Mouse (Mus musculus) thymus, adult 2 months (tissue): ENCODE data around the gene Clec4a1. TPM values are rescaled to one million over a fixed set of nuclear protein-coding genes. Genes with fewer than 3 reads are reported as not detected.

Experiments
- DNase-seq: peaks from one replicate; pipeline ENCODE4 v3.0.0; 2021
- H3K27ac ChIP-seq: fragments of 200-500 bp; 2 replicates; pipeline ENCODE4 v1.5.1; 2012; ENCODE audit warnings: low read length, control low read depth; ENCODE audit not compliant: control insufficient read depth, insufficient read depth
- H3K27me3 ChIP-seq: fragments of 200-500 bp; 2 replicates; pipeline ENCODE4 v1.6.1; 2012; ENCODE audit warnings: mild to moderate bottlenecking, low read length, moderate library complexity, mixed read lengths; ENCODE audit not compliant: control insufficient read depth, insufficient read depth
- H3K36me3 ChIP-seq: fragments of 200-500 bp; 2 replicates; pipeline ENCODE4 v1.6.1; 2012; ENCODE audit warnings: mild to moderate bottlenecking, low read length, moderate library complexity; ENCODE audit not compliant: control insufficient read depth, insufficient read depth
- H3K4me1 ChIP-seq: fragments of 200-500 bp; replicated peaks from 2 replicates; pipeline ENCODE4 v1.6.1; 2012; ENCODE audit warnings: low read length; ENCODE audit not compliant: control insufficient read depth, insufficient read depth
- H3K4me3 ChIP-seq: fragments of 200-500 bp; 2 replicates; pipeline ENCODE4 v1.5.1; 2012; ENCODE audit warnings: mild to moderate bottlenecking, low read length, control low read depth, moderate library complexity; ENCODE audit not compliant: control insufficient read depth, insufficient read depth
- CTCF ChIP-seq: fragments of 200-500 bp; IDR thresholded peaks from 2 replicates; pipeline ENCODE4 v1.5.1; 2012; ENCODE audit warnings: mild to moderate bottlenecking, control low read depth, low read length, moderate library complexity, borderline replicate concordance; ENCODE audit not compliant: control insufficient read depth, poor library complexity, insufficient read depth; ENCODE audit errors: extremely low read depth
- POLR2A ChIP-seq: fragments of 200-500 bp; IDR thresholded peaks from 2 replicates; pipeline ENCODE4 v1.6.1; 2012; ENCODE audit warnings: mild to moderate bottlenecking, low read length, control low read depth, moderate library complexity; ENCODE audit not compliant: control insufficient read depth, poor library complexity, insufficient read depth; ENCODE audit errors: extremely low read depth
- WGBS: fragments of 180-500 bp; shearing (Covaris S2); methylation state at CpG from one replicate; pipeline ENCODE4 v1.1.7; 2018; 5-methylcytosine and 5-hydroxymethylcytosine counted together
- polyA plus RNA-seq: library from polyadenylated mRNA; depleted of rRNA; stranded (reverse); fragments of >200 nt; gene quantifications from 2 replicates; pipeline ENCODE4 v1.2.3, GENCODE M21; 2012; rRNA removed

The Clec4a1 gene
- polyA plus RNA-seq = 2.4 and 3.4 TPM in 2 replicates

GRCm38 (mm10) chr6:122921451-122921850, at the start of gene Clec4a1:
TSS of gene Clec4a1 (plus strand) at chr6:122921848.
- DNase-seq = no peak
- H3K4me3 ChIP-seq = no peak within 1 kb of the TSS
- H3K36me3 ChIP-seq = no peaks in the 10 kb centered on the region
- WGBS = 7% methylated on average over 4 of the region's 4 CpGs
- no peak within 1 kb of the TSS for H3K27ac ChIP-seq
- TF ChIP-seq CTCF (no peak), POLR2A (no peak)
- H3K4me1 ChIP-seq = no peaks in the 10 kb centered on the region
- H3K27me3 ChIP-seq = no peaks in the 10 kb centered on the region

- WGBS = 20% methylated on average over 5 of the region's 5 CpGs
- H3K36me3 ChIP-seq = no peaks in the 10 kb centered on the region
- H3K4me3 ChIP-seq = no peak overlapping the region
- no peaks in the 10 kb centered on the region for H3K4me1 ChIP-seq
- TF ChIP-seq POLR2A = no peak
- TF ChIP-seq CTCF = no peak
- H3K27ac ChIP-seq = no peak overlapping the region
- peak; percentile 9 for DNase-seq
- H3K27me3 ChIP-seq = no peaks in the 10 kb centered on the region
These were observed 48.8 kb upstream of the Clec4a1 start for GRCm38 (mm10) chr6:122872800-122873199.

GRCm38 (mm10) chr6:122873871-122874719, 47.6 kb upstream of the Clec4a1 start, which contains the start of gene Necap1:
TSS of gene Necap1 (plus strand) at chr6:122874474.
- 8% methylated on average over 43 of the region's 43 CpGs for WGBS
- Histone ChIP-seq H3K27me3 (no peaks in the 10 kb centered on the region), H3K27ac (no peak within 1 kb of the TSS), H3K4me1 (no peaks in the 10 kb centered on the region), H3K36me3 (no peaks in the 10 kb centered on the region), H3K4me3 (peak within 1 kb of the TSS; percentile 81)
- TF ChIP-seq CTCF (peak; percentile 90), POLR2A (0 out of 2 replicates have a peak, but pooled peaks have one; percentile 40)
- DNase-seq = peak; percentile 96

- DNase-seq = no peak
- TF ChIP-seq POLR2A (no peak), CTCF (no peak)
- H3K27me3 ChIP-seq = no peaks in the 10 kb centered on the region
- H3K27ac ChIP-seq = no peak overlapping the region
- no peaks in the 10 kb centered on the region for H3K4me1 ChIP-seq
- H3K4me3 ChIP-seq = peak overlapping the region; percentile 81
- WGBS = under 1% methylated on average over 31 of the region's 31 CpGs
- H3K36me3 ChIP-seq = no peaks in the 10 kb centered on the region; the same call in 1 of the 2 replicates
These were observed 46.8 kb upstream of the Clec4a1 start for GRCm38 (mm10) chr6:122874720-122875389.

- DNase-seq = no peak
- peaks cover 41% of the 10 kb centered on the region for H3K36me3 ChIP-seq
- 94% methylated on average over 7 of the region's 7 CpGs for WGBS
- H3K27me3 ChIP-seq = no peaks in the 10 kb centered on the region
- no peak overlapping the region for H3K27ac ChIP-seq
- no peak for TF ChIP-seq POLR2A
- no peak for TF ChIP-seq CTCF
- H3K4me1 ChIP-seq = no peaks in the 10 kb centered on the region
- H3K4me3 ChIP-seq = no peak overlapping the region
These were observed 42.4 kb upstream of the Clec4a1 start for GRCm38 (mm10) chr6:122879141-122879735.
